Mouse (Mus musculus) small intestine, adult 2 months (tissue): Measurements from ENCODE around the gene Fam163b.

Experiments used
- CTCF ChIP-seq: fragments of 200-500 bp; IDR thresholded peaks from 2 replicates; pipeline ENCODE4 v1.5.1; 2012; ENCODE audit warnings: low read depth, mild to moderate bottlenecking, control low read depth, inconsistent platforms, low read length, moderate library complexity, mixed read lengths; ENCODE audit not compliant: insufficient replicate concordance, insufficient read length; ENCODE audit errors: extremely low read depth
- POLR2A ChIP-seq: fragments of 200-500 bp; IDR thresholded peaks from 2 replicates; pipeline ENCODE4 v1.6.1; 2012; ENCODE audit warnings: low read depth, mild to moderate bottlenecking, control low read depth, inconsistent platforms, low read length, moderate library complexity

- no peak for TF ChIP-seq CTCF
- no peak for TF ChIP-seq POLR2A
Measured at GRCm38 (mm10) chr2:27103554-27103953, 38.7 kb downstream of the Fam163b start.
